Mouse (Mus musculus) limb, embryonic 11.5 days (tissue): ENCODE results near the gene Rab40c. TPM values are rescaled to one million over a fixed set of nuclear protein-coding genes. Genes with fewer than 3 reads are reported as not detected.

Experiments
- ATAC-seq: fragments of 200-750 bp; cut with Nextera tagmentation; 2 replicates; pipeline ENCODE4 v1.8.0; 2017; ENCODE audit warnings: low read depth; ENCODE audit not compliant: insufficient number of reproducible peaks, low FRiP score, low TSS enrichment
- DNase-seq: peaks from one replicate; pipeline ENCODE4 v3.0.0-alpha.2; 2015; ENCODE audit warnings: low spot score
- H3K27ac ChIP-seq: fragments of 300-500 bp; sonication (generic); replicated peaks from 2 replicates; pipeline ENCODE4 v1.5.1; 2014; ENCODE audit warnings: low read depth, mild to moderate bottlenecking, low read length
- H3K27me3 ChIP-seq: fragments of 300-500 bp; sonication (generic); 2 replicates; pipeline ENCODE4 v1.6.1; 2014; ENCODE audit warnings: mild to moderate bottlenecking, low read length, mixed read lengths; ENCODE audit not compliant: control insufficient read depth, insufficient read depth
- H3K36me3 ChIP-seq: fragments of 300-500 bp; sonication (generic); 2 replicates; pipeline ENCODE4 v1.6.1; 2014; ENCODE audit warnings: mild to moderate bottlenecking, low read length, moderate library complexity, mixed read lengths; ENCODE audit not compliant: control insufficient read depth, insufficient read depth
- H3K4me1 ChIP-seq: fragments of 300-500 bp; sonication (generic); 2 replicates; pipeline ENCODE4 v1.6.1; 2014; ENCODE audit warnings: low read length, mixed read lengths; ENCODE audit not compliant: control insufficient read depth, insufficient read depth
- H3K4me2 ChIP-seq: fragments of 300-500 bp; sonication (generic); 2 replicates; pipeline ENCODE4 v1.6.1; 2014; ENCODE audit warnings: low read depth, mild to moderate bottlenecking, moderate library complexity; ENCODE audit not compliant: severe bottlenecking
- H3K4me3 ChIP-seq: fragments of 300-500 bp; sonication (generic); 2 replicates; pipeline ENCODE4 v1.5.1; 2014; ENCODE audit warnings: low read depth, low read length
- H3K9ac ChIP-seq: fragments of 300-500 bp; sonication (generic); 2 replicates; pipeline ENCODE4 v1.6.1; 2014; ENCODE audit warnings: mild to moderate bottlenecking, low read length
- H3K9me3 ChIP-seq: fragments of 300-500 bp; sonication (generic); 2 replicates; pipeline ENCODE4 v1.6.1; 2016; ENCODE audit warnings: low read length; ENCODE audit not compliant: control insufficient read depth
- WGBS: fragments of 180-500 bp; shearing (Covaris S2); extraction: QIAGEN DNeasy Blood & Tissue Kit; methylation state at CpG from one replicate; pipeline ENCODE4 v1.1.7; 2014; 5-methylcytosine and 5-hydroxymethylcytosine counted together
- polyA plus RNA-seq: library from polyadenylated mRNA; unstranded; fragments of >200 nt; fragmentation: Nextera tagmentation; extraction: Ambion mirVana; gene quantifications from 2 replicates; pipeline ENCODE4 v1.2.1, GENCODE M21; 2014

Rab40c gene
- polyA plus RNA-seq, 1 experiment from 2014 or later = 19.7 TPM

DNA sequence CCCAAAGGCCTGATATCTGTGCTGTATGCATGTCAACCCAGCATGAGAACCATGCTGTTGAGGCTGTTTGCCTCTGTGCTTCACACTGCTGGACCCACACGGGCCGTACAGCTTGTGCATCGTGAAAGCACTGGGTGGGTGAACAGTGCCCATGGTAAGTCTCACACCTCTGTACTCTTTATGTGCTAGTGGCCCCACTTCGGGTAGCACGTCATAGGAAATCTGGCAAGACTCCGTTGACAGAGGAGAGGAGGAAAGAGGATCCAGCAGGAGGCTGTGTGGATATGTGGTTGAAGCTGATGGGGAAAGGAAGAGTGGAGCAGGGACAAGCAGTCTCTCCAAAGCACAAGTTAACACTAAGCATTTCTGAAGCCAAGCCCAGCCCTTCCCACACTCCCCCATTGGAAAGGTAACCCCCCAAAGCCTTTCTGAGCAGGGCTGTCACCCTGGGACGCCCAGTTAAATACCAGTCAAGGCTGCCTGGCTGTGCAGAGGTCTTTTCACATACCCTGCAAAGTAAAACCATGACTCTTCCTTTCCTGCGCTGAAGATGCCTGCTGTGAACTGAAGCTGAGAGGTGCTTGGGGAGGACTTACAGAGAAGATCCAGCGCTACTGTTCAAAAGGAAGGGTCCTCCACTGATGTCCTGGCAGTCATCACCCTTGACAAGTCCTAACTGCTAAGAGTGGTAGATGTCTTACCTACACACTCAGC lies 1.3 kb downstream of the Rab40c start:
- peak overlapping the region; percentile 94 for H3K4me3 ChIP-seq
- no peak for DNase-seq
- no peak overlapping the region for H3K27ac ChIP-seq
- H3K9ac ChIP-seq = peak overlapping the region; percentile 78; the same call in 1 of the 2 replicates
- H3K36me3 ChIP-seq = no peaks in the 10 kb centered on the region
- ATAC-seq = no peak
- H3K4me1 ChIP-seq = peaks cover 5% of the 10 kb centered on the region
- 84% methylated on average over 9 of the region's 9 CpGs for WGBS
- H3K27me3 ChIP-seq = no peaks in the 10 kb centered on the region
- H3K4me2 ChIP-seq = peak overlapping the region; percentile 95
- H3K9me3 ChIP-seq = no peaks in the 10 kb centered on the region

DNA sequence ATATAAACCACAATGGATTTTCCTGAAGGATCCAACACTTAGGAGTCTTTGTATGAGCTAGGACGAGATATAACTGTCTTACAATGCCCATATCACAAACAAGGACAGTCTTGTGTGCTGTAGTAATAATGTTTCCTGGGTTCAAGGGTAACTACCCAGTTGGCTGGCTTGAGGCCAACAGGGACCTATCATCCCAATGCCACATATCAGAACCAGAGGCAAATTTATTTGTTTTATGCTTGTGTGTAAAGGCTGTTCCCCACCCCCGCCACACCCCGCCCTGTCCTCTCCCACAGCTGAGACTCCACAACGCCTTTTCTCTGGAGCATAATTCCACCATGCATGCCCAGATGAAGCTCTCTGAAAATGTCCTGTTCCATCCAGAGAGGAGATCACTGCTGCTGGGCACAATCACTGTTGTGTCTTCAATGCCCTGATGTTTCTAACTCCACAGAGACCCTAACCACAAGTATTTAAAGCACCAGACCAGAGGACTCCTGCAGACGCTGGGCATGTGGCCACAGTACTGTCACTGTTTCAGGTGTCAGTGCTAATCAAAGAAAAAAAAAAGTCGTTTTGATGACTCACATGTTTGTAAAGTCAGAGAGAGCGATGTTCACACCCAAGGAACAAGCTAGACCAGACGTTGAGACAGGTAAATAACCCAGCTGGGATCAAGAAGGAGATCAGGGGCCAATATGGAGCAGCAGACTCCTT lies 2.4 kb downstream of the Rab40c start:
- peaks cover 5% of the 10 kb centered on the region for H3K4me1 ChIP-seq
- no peak for ATAC-seq
- H3K4me3 ChIP-seq = no peak overlapping the region
- 85% methylated on average over 8 of the region's 8 CpGs for WGBS
- no peak overlapping the region for H3K27ac ChIP-seq
- H3K9ac ChIP-seq = no peak overlapping the region
- H3K9me3 ChIP-seq = no peaks in the 10 kb centered on the region
- DNase-seq = no peak
- H3K4me2 ChIP-seq = no peak overlapping the region
- no peaks in the 10 kb centered on the region for H3K36me3 ChIP-seq
- no peaks in the 10 kb centered on the region for H3K27me3 ChIP-seq

DNA sequence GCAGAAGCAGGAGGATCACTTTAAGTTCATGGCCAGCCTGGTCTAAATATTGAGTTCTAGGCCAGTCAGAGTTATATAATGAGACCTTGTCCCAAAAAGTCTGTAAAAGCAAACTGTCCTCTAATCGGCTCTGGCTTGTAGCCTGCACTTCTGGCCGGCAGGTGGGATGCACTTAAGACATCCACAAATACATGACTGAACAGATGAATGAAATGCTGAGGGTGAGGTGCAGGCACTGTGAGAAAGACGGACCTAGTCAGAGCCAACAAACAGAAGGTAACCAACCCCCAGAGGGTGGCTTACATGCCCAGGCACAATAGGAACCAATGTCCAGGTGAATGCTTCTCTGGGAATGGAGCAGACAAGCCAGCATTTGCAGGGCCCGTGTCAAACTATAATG lies 5.2 kb downstream of the Rab40c start:
- Histone ChIP-seq H3K9ac (no peak overlapping the region), H3K9me3 (no peaks in the 10 kb centered on the region), H3K4me2 (no peak overlapping the region), H3K4me3 (no peak overlapping the region), H3K4me1 (peaks cover 5% of the 10 kb centered on the region), H3K27me3 (no peaks in the 10 kb centered on the region), H3K27ac (no peak overlapping the region), H3K36me3 (no peaks in the 10 kb centered on the region)
- 88% methylated on average over 4 of the region's 4 CpGs for WGBS
- DNase-seq (no peak), ATAC-seq (no peak)

DNA sequence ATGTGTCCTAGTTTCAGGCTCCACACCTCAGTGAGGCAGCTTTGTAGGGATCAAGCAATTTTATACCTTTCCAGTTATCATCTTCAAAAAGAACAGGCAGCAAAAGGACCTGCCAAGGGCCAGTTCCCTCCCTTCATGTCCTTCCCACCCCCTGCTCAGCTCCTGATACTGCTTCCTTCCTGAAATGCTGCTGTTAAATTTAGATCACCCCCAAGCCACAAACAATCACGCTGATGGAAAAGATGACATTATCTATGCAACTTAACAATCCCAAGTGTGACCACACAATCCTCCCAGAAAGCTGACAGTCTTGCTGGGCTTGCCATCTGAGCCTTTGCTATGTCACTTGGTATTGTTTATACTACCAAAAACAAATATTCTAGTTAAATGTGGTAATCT lies 5.7 kb downstream of the Rab40c start:
- no peaks in the 10 kb centered on the region for H3K27me3 ChIP-seq
- no peak for DNase-seq
- whole genome bisulfite sequencing = 85% methylated on average over 1 of the region's 1 CpGs
- H3K4me2 ChIP-seq = no peak overlapping the region
- no peak overlapping the region for H3K9ac ChIP-seq
- H3K4me1 ChIP-seq = peaks cover 5% of the 10 kb centered on the region
- ATAC-seq = no peak
- H3K9me3 ChIP-seq = no peaks in the 10 kb centered on the region
- H3K36me3 ChIP-seq = no peaks in the 10 kb centered on the region
- H3K27ac ChIP-seq = no peak overlapping the region
- H3K4me3 ChIP-seq = no peak overlapping the region

DNA sequence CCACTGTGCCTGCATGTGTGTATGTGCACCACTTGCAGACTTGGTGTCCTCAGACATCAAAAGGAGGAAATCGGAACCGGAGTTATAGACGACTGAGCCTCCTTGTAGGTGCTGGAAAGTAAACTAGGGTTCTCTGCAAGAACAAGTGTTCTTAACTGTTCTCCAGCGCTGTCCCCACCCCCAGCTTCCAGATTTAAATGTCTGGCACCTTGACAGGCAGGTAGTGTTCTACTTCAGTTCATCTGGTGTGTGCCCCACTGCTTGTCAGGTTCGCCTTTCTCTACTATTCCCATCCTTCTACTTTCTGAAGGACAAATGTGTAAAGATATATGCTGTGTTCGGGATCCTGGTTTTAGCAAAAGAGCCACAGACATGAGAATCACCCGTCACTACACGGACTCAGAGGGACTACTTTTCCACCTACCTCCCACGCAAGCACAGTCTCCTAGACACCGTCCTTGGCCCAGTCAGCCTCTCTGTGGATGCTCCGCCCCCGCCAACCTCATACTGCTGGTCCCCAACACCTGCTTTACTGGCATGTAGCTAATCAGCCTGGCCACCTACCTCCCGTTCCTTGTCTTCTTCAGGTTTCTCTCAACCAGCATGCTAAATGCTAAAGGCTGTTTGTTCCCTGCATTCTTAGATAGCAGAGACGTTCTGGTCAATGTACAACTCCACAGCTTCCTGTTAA lies 6.2 kb downstream of the Rab40c start:
- no peaks in the 10 kb centered on the region for H3K27me3 ChIP-seq
- H3K4me3 ChIP-seq = no peak overlapping the region
- no peaks in the 10 kb centered on the region for H3K9me3 ChIP-seq
- ATAC-seq (no peak), DNase-seq (no peak)
- WGBS = 84% methylated on average over 14 of the region's 14 CpGs
- no peak overlapping the region for H3K27ac ChIP-seq
- no peak overlapping the region for H3K4me2 ChIP-seq
- peaks cover 2% of the 10 kb centered on the region for H3K4me1 ChIP-seq
- H3K36me3 ChIP-seq = no peaks in the 10 kb centered on the region
- no peak overlapping the region for H3K9ac ChIP-seq

DNA sequence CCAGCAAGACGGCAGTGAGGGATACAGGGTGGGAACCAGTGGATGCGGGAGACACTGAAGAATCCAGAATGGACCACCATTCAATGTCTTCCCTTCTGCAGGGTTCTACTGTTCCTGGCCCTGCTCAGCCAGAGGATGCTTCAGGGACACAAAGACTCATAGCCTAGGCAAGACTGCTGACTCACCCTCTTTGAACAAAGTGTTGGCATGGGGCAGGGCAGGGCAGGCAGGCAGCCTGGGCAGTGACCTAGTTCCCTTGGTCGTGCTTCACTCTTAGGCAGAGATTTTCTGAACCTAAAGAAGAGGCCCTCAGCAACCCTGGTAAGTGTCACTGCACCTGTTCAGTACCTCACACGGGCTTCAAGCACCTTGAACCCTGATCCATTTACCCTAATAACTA lies 7.7 kb downstream of the Rab40c start:
- no peak for DNase-seq
- no peak for ATAC-seq
- Histone ChIP-seq H3K4me3 (no peak overlapping the region), H3K9ac (no peak overlapping the region), H3K27me3 (no peaks in the 10 kb centered on the region), H3K4me2 (no peak overlapping the region), H3K9me3 (no peaks in the 10 kb centered on the region), H3K36me3 (no peaks in the 10 kb centered on the region), H3K27ac (no peak overlapping the region), H3K4me1 (no peaks in the 10 kb centered on the region)
- 91% methylated on average over 4 of the region's 4 CpGs for WGBS

DNA sequence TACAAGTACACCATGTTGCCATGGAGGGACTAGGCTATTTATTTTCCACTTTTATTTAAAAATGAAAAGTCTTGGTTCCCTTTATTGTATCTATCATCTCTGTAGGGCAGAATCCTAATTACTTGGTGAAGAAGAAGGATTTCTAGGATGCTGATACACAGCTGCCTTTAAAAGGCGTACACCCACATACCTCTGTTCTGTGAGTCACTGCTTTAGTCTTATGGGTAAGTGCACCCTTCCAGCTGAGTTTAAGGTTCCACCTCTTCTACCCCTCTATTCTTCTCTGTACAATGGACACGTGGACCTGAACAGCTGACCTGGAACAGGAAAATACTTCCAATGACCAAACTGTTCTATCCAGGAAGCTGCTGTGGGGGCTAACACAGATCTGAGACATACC lies 11.9 kb downstream of the Rab40c start:
- no peak for ATAC-seq
- 88% methylated on average over 2 of the region's 2 CpGs for WGBS
- H3K27ac ChIP-seq = no peak overlapping the region

DNA sequence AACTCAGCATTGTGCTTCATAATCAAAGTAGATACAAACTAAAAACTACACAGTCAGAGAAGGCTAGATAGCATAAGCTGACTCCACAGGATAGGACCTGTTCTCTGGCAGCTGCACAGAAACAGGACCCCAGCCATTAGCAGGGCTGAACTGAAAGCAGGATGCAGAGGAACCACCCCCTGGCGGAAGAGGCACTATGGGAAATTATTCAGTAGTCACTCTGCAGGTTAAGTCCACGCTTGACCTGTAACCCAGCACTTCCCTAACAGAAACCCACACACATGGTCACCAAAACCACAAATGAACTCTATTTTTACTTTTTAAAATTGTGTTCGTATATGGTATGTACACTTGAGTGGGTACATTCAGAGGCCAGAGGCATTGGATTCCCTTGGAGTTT lies 16.5 kb downstream of the Rab40c start:
- no peak for DNase-seq
- Histone ChIP-seq H3K27me3 (no peaks in the 10 kb centered on the region), H3K4me3 (no peak overlapping the region), H3K4me2 (no peak overlapping the region), H3K9me3 (no peaks in the 10 kb centered on the region; the same call in 1 of the 2 replicates), H3K9ac (no peak overlapping the region), H3K27ac (no peak overlapping the region), H3K36me3 (0 out of 2 replicates have a peak, but pooled peaks cover 3% of the 10 kb centered on the region), H3K4me1 (no peaks in the 10 kb centered on the region)
- ATAC-seq = no peak
- WGBS = 86% methylated on average over 3 of the region's 3 CpGs

More for the DNA sequence above, 11.9 kb downstream of the Rab40c start:
- Histone ChIP-seq H3K9ac (no peak overlapping the region), H3K36me3 (no peaks in the 10 kb centered on the region), H3K27me3 (no peaks in the 10 kb centered on the region), H3K4me1 (no peaks in the 10 kb centered on the region), H3K4me2 (no peak overlapping the region), H3K9me3 (no peaks in the 10 kb centered on the region), H3K4me3 (no peak overlapping the region)
- no peak for DNase-seq
